Mouse (Mus musculus) lung, adult 2 months (tissue): Measurements from ENCODE around the gene Hmgcl. TPM values are rescaled to one million over a fixed set of nuclear protein-coding genes. Genes with fewer than 3 reads are reported as not detected.
A peak's percentile ranks its signal among the peaks of the same experiment; 100 is the strongest.
"Not testable (repeated sequence)": the region's sequence is repeated elsewhere in the genome, so short reads cannot be mapped to it uniquely, and the experiment has no call there.

Experiments used
- DNase-seq: peaks from one replicate; pipeline ENCODE4 v3.0.0; 2022
- H3K4me1 ChIP-seq: fragments of 200-500 bp; 2 replicates; pipeline ENCODE4 v1.6.1; 2011; ENCODE audit warnings: low read length; ENCODE audit not compliant: control insufficient read depth, insufficient read depth
- H3K4me3 ChIP-seq: fragments of 200-500 bp; replicated peaks from 2 replicates; pipeline ENCODE3; 2011; ENCODE audit warnings: low read depth, mild to moderate bottlenecking, control low read depth, low read length; ENCODE audit errors: extremely low read depth
- CTCF ChIP-seq: fragments of 200-500 bp; IDR thresholded peaks from 2 replicates; pipeline ENCODE4 v1.5.1; 2011; ENCODE audit warnings: mild to moderate bottlenecking, low read length, control low read depth; ENCODE audit not compliant: insufficient read depth
- POLR2A ChIP-seq: fragments of 200-500 bp; IDR thresholded peaks from 2 replicates; pipeline ENCODE4 v1.6.1; 2011; ENCODE audit warnings: low read depth, mild to moderate bottlenecking, control low read depth, low read length, borderline replicate concordance; ENCODE audit errors: extremely low read depth
- WGBS: fragments of 180-500 bp; shearing (Covaris S2); methylation state at CpG from one replicate; pipeline ENCODE4 v1.1.7; 2018; 5-methylcytosine and 5-hydroxymethylcytosine counted together
- polyA plus RNA-seq: library from polyadenylated mRNA; depleted of rRNA; stranded (reverse); fragments of >200 nt; gene quantifications from 2 replicates; pipeline ENCODE4 v1.2.3, GENCODE M21; 2012

The Hmgcl gene
- polyA plus RNA-seq, 1 experiment = 49.6 TPM

DNA sequence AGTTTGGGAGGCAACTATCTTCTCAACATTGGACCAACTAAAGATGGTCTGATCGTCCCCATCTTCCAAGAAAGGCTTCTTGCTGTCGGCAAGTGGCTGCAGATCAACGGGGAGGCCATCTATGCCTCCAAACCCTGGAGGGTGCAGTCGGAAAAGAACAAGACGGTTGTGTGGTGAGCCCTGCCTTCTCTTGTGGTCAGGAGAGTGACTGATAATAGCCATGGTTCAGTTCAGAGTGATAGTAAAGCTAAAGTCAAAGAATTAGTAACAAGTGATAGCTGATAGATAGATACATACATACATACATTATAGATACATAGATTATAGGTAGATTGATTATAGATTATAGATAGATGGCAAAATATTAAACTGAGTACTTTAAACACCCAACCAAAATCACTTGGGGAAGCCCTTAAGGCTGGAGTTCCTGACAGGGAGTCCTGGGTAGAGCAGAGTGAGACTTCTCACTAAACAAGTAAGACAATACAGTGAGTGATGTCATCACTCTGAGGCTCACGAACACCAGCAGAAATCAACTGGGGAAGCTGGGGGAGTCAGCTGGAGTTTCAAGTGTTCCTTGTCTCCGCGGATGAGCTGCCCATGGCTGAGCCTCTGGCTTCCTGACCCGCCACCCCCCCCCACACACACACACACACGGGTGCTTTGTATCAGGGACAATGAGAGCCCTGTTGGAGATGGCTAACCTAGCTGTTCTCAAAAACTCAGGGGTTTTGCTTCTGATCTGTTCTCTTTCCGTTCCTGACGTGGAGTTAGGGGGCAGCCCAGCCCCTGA is 11.3 kb upstream of the Hmgcl start:
- 61% methylated on average over 12 of the region's 12 CpGs for WGBS
- DNase-seq = no peak
- Histone ChIP-seq H3K4me3 (no peak overlapping the region), H3K4me1 (no peaks in the 10 kb centered on the region)
- TF ChIP-seq CTCF (no peak), POLR2A (no peak)

DNA sequence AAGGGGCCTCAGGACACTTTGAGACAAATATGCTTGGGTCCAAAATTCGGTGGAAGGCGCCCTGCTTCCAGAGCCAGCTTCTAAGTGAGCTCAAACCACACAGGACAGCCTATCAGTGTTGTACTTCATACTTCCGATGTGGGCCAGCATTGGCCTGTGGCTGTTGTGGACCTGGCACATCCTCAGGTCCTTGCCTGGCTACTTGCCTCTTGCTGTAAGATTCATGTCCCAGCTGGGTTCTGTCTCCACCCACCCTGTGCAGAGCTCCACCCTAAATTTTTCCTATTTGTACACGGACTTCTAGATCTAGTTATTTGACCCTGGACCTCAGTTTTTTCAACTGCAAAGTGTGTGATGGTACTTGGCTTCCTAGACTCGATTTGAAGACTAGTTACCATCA is 10.7 kb upstream of the Hmgcl start:
- TF ChIP-seq POLR2A (no peak), CTCF (no peak)
- DNase-seq = no peak
- WGBS = 60% methylated on average over 5 of the region's 5 CpGs

DNA sequence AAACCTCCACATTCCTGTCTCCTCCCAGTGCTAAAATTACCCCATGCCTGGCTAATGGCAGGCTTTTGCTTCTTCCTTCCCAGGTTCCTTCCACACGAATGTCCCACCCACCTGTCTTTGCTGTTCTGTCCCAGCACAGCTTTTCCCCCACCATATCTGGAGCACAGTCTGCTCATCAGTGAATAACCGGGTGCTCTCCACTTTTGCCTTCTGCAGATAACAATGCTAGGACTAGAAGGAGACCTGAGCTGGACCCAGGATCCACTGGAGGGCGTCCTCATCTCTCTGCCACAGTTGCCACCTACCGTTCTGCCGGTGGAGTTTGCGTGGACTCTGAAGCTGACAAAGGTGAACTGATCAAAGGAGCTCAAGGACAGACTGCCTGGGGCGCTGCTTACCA is 7.4 kb upstream of the Hmgcl start:
- WGBS = 89% methylated on average over 7 of the region's 7 CpGs
- no peak overlapping the region for H3K4me3 ChIP-seq
- no peak for DNase-seq
- TF ChIP-seq POLR2A = no peak
- TF ChIP-seq CTCF = no peak
- H3K4me1 ChIP-seq = no peaks in the 10 kb centered on the region

More for the DNA sequence above, 10.7 kb upstream of the Hmgcl start:
- no peak overlapping the region for H3K4me3 ChIP-seq
- no peaks in the 10 kb centered on the region for H3K4me1 ChIP-seq

DNA sequence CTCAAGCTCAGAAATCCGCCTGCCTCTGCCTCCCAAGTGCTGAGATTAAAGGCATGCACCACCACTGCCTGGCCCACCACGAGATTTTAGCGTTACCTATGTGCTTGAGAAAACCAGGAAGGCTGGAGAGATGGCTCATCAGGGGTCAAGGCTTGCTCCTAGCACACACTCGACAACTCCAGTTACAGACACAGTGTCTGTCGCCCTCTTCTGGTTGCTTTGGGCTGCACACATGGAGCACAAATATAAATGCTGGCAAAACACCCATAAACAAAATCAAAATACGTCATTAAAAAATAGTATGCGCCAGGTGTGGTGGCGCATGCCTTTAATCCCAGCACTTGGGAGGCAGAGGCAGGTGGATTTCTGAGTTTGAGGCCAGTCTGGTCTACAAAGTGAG is 5.2 kb upstream of the Hmgcl start:
- TF ChIP-seq CTCF = peak; percentile 48
- not testable (repeated sequence) for H3K4me1 ChIP-seq, H3K4me3 ChIP-seq, DNase-seq
- 85% methylated on average over 8 of the region's 8 CpGs for WGBS

DNA sequence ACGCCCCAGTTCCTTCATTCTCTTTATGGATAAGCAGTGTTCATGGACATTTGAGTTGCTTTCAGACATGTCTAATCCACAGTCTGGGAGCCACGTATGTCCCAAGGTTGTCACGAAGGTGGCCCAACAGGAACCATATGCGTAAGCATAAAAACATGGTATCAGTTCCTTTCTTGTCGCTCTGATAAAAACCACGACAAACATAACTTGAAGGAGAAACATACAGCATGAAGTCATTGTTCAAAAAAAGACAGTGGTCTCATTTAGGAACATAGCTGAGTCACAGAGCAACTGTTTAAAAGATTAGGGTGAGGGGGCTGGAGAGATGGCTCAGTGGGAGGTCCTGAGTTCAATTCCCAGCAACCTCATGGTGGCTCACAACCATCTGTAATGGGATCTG is 4.1 kb upstream of the Hmgcl start:
- H3K4me1 ChIP-seq = 0 out of 2 replicates have a peak, but pooled peaks cover 4% of the 10 kb centered on the region
- WGBS = 54% methylated on average over 6 of the region's 6 CpGs
- TF ChIP-seq POLR2A (no peak), CTCF (no peak)
- DNase-seq = no peak
- no peak overlapping the region for H3K4me3 ChIP-seq

DNA sequence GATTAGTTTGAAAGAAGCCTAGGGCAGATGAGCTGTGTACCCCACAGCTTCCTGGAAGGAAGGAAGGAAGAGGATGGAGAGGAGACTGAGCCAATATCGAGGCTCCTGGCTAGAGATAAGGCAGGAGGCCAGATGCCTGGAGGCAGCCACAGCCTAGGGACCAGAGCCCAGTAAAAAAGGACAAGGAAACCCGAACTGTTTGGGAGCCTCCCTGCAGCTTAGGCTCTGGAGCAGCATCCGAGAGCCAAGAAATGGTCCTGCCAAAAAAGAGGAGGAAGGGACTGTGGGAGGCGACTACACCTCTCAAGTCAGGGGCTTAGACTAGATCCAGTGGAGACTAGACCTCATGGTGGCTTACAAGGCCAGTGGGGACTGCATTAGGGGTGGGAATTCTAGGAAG is 2.9 kb upstream of the Hmgcl start:
- no peak overlapping the region for H3K4me3 ChIP-seq
- no peak for DNase-seq
- 0 out of 2 replicates have a peak, but pooled peaks cover 4% of the 10 kb centered on the region for H3K4me1 ChIP-seq
- WGBS = 21% methylated on average over 4 of the region's 4 CpGs
- TF ChIP-seq POLR2A = no peak
- no peak for TF ChIP-seq CTCF

DNA sequence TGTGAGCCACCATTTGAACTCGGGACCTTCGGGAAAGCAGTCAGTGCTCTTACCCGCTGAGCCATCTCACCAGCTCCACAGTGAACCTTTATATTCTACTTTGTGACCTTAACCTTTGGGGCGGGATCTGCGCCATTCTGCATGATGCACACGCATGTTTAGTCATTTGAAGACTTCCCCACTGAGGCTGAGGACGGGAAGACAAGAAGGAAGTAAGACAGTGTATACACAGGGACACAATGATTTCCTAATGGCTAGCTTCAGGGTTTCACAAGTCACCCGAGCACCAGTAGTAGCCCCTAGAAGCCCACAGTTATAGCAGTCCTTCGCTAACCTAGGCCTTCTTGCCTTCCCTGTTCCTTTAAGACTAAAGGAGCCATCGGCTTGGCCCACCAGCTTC is 542 bp upstream of the Hmgcl start:
- DNase-seq = no peak
- 72% methylated on average over 10 of the region's 10 CpGs for WGBS
- Histone ChIP-seq H3K4me3 (peak overlapping the region; percentile 82), H3K4me1 (peaks cover 10% of the 10 kb centered on the region)
- TF ChIP-seq POLR2A (no peak), CTCF (no peak)

DNA sequence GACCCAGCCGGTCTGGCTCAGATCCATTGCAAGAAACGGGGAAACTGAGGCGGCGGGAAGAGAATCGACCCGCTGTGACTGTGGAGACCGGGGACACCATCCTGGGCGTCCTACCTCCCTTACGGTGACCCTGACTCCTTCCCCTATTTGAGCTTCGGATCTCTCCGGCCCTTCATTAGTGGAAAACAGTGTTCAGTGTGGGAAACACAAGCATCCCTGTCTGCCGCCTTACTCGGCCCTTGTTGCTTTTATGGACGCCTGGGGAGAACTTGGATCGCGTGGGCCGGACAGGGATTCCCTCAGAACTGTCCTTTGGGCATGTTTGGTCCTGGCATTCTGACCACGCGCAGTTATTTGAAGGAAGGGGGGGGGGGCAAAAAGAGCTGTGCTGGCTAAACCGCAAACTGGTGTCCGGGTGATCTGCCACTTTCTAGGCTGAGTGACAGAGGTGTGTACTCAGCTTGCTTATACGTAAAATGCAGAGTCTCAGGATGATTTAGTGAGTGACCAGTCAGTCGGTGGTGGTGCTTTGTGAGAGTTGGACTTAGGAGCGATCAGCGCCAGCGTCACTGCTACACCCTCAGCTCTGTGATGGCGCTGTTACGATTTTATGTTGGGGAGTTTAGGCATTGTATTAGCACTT is 532 bp downstream of the Hmgcl start:
- H3K4me1 ChIP-seq = peaks cover 10% of the 10 kb centered on the region
- under 1% methylated on average over 28 of the region's 28 CpGs for WGBS
- peak overlapping the region; percentile 82 for H3K4me3 ChIP-seq
- peak; percentile 35 for DNase-seq
- TF ChIP-seq CTCF (no peak), POLR2A (no peak)

DNA sequence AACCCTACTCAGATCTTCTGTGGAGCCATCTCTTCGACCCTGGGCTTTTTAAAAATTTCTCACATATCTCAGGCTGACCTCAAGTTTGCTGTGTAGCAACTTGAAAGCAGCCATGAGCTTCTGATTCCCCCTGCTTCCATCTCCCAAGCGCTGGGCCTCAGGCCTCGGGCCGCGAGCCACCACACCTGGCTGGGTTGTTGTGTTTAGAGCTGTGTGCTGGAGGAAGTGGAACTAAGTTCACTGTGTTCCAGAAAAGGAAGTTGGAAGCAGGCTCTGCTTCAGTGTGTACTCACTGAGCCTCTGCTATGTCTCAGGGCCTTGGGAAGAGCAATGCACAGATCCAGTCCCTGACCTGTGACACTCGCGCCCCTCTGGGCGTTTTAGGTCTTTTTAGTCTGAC is 1.9 kb downstream of the Hmgcl start:
- Histone ChIP-seq H3K4me3 (no peak overlapping the region), H3K4me1 (peaks cover 10% of the 10 kb centered on the region)
- TF ChIP-seq CTCF (no peak), POLR2A (no peak)
- 62% methylated on average over 8 of the region's 8 CpGs for WGBS
- no peak for DNase-seq

DNA sequence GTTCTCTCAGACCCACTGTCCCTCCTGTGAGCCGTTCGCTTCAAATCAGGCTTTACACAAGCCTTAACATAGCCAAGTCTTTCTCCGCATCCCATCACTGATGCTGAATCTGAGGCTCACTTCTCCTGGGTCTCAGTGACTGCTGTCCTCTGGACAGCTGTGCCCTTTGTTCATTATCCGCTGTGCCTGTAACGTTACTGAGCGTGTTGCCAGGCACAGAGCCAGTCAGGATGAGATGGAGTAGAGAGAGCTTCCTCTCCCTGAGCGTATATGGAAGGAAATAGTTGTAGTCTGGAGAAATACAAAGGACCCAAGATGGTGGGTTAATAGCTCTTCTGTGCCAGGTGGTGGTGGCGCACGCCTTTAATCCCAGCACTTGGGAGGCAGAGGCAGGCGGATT is 3.2 kb downstream of the Hmgcl start:
- peak; percentile 33 for DNase-seq
- WGBS = 55% methylated on average over 10 of the region's 10 CpGs

More for the DNA sequence above, 3.2 kb downstream of the Hmgcl start:
- H3K4me3 ChIP-seq = no peak overlapping the region
- TF ChIP-seq POLR2A (no peak), CTCF (no peak)
- peaks cover 10% of the 10 kb centered on the region for H3K4me1 ChIP-seq
